Mouse (Mus musculus) cortical plate, adult 2 months (tissue): ENCODE results near the gene Trim28.

Source experiments
- CTCF ChIP-seq: fragments of 200-500 bp; IDR thresholded peaks from 2 replicates; pipeline ENCODE4 v1.5.1; 2011; ENCODE audit warnings: mild to moderate bottlenecking, control low read depth, low read length; ENCODE audit not compliant: insufficient read depth; ENCODE audit errors: extremely low read depth
- POLR2A ChIP-seq: fragments of 200-500 bp; IDR thresholded peaks from 2 replicates; pipeline ENCODE4 v1.6.1; 2011; ENCODE audit warnings: mild to moderate bottlenecking, low read length, control low read depth; ENCODE audit not compliant: insufficient read depth; ENCODE audit errors: extremely low read depth

GRCm38 (mm10) chr7:12997230-12997629, 1.7 kb upstream of the Trim28 start:
- TF ChIP-seq POLR2A, result no peak
- TF ChIP-seq CTCF, result no peak
